Mouse (Mus musculus) hindbrain, embryonic 13.5 days (tissue): ENCODE data around the gene Zfp956. TPM values are rescaled to one million over a fixed set of nuclear protein-coding genes. Genes with fewer than 3 reads are reported as not detected.

Source experiments
- ATAC-seq: fragments of 200-750 bp; cut with Nextera tagmentation; 2 replicates; pipeline ENCODE4 v1.8.0; 2017; ENCODE audit warnings: moderate TSS enrichment; ENCODE audit not compliant: low FRiP score
- H3K27ac ChIP-seq: fragments of 300-500 bp; sonication (generic); 2 replicates; pipeline ENCODE4 v1.5.1; 2015; ENCODE audit warnings: inconsistent platforms, mild to moderate bottlenecking, moderate library complexity
- H3K27me3 ChIP-seq: fragments of 300-500 bp; sonication (generic); 2 replicates; pipeline ENCODE4 v1.6.1; 2015; ENCODE audit warnings: mild to moderate bottlenecking, inconsistent platforms
- H3K36me3 ChIP-seq: fragments of 300-500 bp; sonication (generic); 2 replicates; pipeline ENCODE4 v1.6.1; 2015; ENCODE audit warnings: mild to moderate bottlenecking, inconsistent platforms
- H3K4me1 ChIP-seq: fragments of 300-500 bp; sonication (generic); replicated peaks from 2 replicates; pipeline ENCODE4 v1.6.1; 2015; ENCODE audit warnings: inconsistent platforms
- H3K4me2 ChIP-seq: fragments of 300-500 bp; sonication (generic); 2 replicates; pipeline ENCODE4 v1.6.1; 2015; ENCODE audit warnings: inconsistent platforms, mild to moderate bottlenecking, moderate library complexity
- H3K4me3 ChIP-seq: fragments of 300-500 bp; sonication (generic); 2 replicates; pipeline ENCODE4 v1.5.1; 2015; ENCODE audit warnings: mild to moderate bottlenecking, inconsistent platforms
- H3K9ac ChIP-seq: fragments of 300-500 bp; sonication (generic); 2 replicates; pipeline ENCODE4 v1.6.1; 2015; ENCODE audit warnings: mild to moderate bottlenecking, inconsistent platforms
- H3K9me3 ChIP-seq: fragments of 300-500 bp; sonication (generic); 2 replicates; pipeline ENCODE4 v1.6.1; 2016; ENCODE audit warnings: inconsistent platforms
- WGBS: fragments of 180-500 bp; shearing (Covaris S2); methylation state at CpG from one replicate; pipeline ENCODE4 v1.1.7; 2015; 5-methylcytosine and 5-hydroxymethylcytosine counted together
- polyA plus RNA-seq: library from polyadenylated mRNA; unstranded; fragments of >200 nt; fragmentation: Nextera tagmentation; extraction: Ambion mirVana; gene quantifications from 2 replicates; pipeline ENCODE4 v1.2.1, GENCODE M21; 2015

Gene Zfp956
- 16.4 and 17.0 TPM in 2 replicates for polyA plus RNA-seq

GRCm38 (mm10) chr6:47953191-47953726 lies at the start of gene Zfp956:
TSS of gene Zfp956 (plus strand) at chr6:47953390.
- Histone ChIP-seq H3K9ac (peak within 1 kb of the TSS; percentile 84), H3K9me3 (no peaks in the 10 kb centered on the region), H3K27ac (peak within 1 kb of the TSS; percentile 88), H3K27me3 (0 out of 2 replicates have a peak, but pooled peaks cover 11% of the 10 kb centered on the region), H3K36me3 (peaks cover 23% of the 10 kb centered on the region), H3K4me3 (peak within 1 kb of the TSS; percentile 71), H3K4me2 (peak within 1 kb of the TSS; percentile 78), H3K4me1 (peaks cover 16% of the 10 kb centered on the region)
- ATAC-seq, result peak; percentile 100
- under 1% methylated on average over 31 of the region's 31 CpGs for WGBS

GRCm38 (mm10) chr6:47903587-47903986 lies 49.6 kb upstream of the Zfp956 start:
- 81% methylated on average over 4 of the region's 4 CpGs for WGBS
- H3K9me3 ChIP-seq, result no peaks in the 10 kb centered on the region
- no peak overlapping the region for H3K4me3 ChIP-seq
- H3K36me3 ChIP-seq, result peaks cover 99% of the 10 kb centered on the region
- no peak overlapping the region for H3K27ac ChIP-seq
- ATAC-seq, result no peak
- no peak overlapping the region for H3K9ac ChIP-seq
- H3K4me2 ChIP-seq, result no peak overlapping the region
- H3K27me3 ChIP-seq, result peaks cover 22% of the 10 kb centered on the region
- no peaks in the 10 kb centered on the region for H3K4me1 ChIP-seq

GRCm38 (mm10) chr6:47904361-47904760 lies 48.8 kb upstream of the Zfp956 start:
- no peak for ATAC-seq
- no peak overlapping the region for H3K9ac ChIP-seq
- no peaks in the 10 kb centered on the region for H3K9me3 ChIP-seq

GRCm38 (mm10) chr6:47904917-47905695 lies 48.1 kb upstream of the Zfp956 start:
- H3K4me1 ChIP-seq, result no peaks in the 10 kb centered on the region
- H3K36me3 ChIP-seq, result peaks cover 88% of the 10 kb centered on the region
- 54% methylated on average over 42 of the region's 44 CpGs for WGBS
- H3K4me3 ChIP-seq, result no peak overlapping the region
- no peak overlapping the region for H3K27ac ChIP-seq
- peaks cover 22% of the 10 kb centered on the region for H3K27me3 ChIP-seq
- H3K4me2 ChIP-seq, result no peak overlapping the region
- H3K9ac ChIP-seq, result no peak overlapping the region
- 0 out of 2 replicates have a peak, but pooled peaks have one; percentile 43 for ATAC-seq
- H3K9me3 ChIP-seq, result no peaks in the 10 kb centered on the region

More at GRCm38 (mm10) chr6:47904361-47904760, 48.8 kb upstream of the Zfp956 start:
- H3K4me3 ChIP-seq, result no peak overlapping the region
- peaks cover 22% of the 10 kb centered on the region for H3K27me3 ChIP-seq
- no peak overlapping the region for H3K27ac ChIP-seq
- peaks cover 96% of the 10 kb centered on the region for H3K36me3 ChIP-seq
- 32% methylated on average over 19 of the region's 19 CpGs for WGBS
- H3K4me1 ChIP-seq, result no peaks in the 10 kb centered on the region
- H3K4me2 ChIP-seq, result no peak overlapping the region

DNA sequence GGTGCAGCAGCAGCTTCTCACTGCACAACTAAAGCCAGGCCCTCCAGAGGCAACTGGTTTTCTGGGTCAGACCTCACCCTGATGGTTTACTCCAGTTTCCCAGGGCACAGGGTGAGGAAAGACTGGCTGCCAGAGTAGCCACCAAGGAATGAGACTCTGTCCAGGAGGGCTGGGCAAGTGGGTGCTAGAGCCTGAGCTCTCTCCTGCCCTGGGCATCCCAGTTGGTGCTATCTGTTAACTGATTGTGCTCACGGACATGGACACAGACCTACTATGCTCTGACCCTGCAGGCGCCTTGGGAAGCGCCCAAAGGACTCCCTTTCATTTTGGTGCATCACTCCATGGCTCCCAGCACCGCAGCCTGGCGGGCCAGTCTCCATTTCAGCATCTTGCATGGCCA lies 46.9 kb upstream of the Zfp956 start:
- H3K27me3 ChIP-seq, result peaks cover 22% of the 10 kb centered on the region
- H3K9me3 ChIP-seq, result no peaks in the 10 kb centered on the region
- H3K27ac ChIP-seq, result no peak overlapping the region
- 0 out of 2 replicates have a peak overlapping the region, but pooled peaks have one; percentile 13 for H3K9ac ChIP-seq
- H3K36me3 ChIP-seq, result peaks cover 76% of the 10 kb centered on the region
- no peaks in the 10 kb centered on the region for H3K4me1 ChIP-seq
- WGBS, result 95% methylated on average over 5 of the region's 5 CpGs
- no peak overlapping the region for H3K4me2 ChIP-seq
- no peak overlapping the region for H3K4me3 ChIP-seq
- no peak for ATAC-seq

DNA sequence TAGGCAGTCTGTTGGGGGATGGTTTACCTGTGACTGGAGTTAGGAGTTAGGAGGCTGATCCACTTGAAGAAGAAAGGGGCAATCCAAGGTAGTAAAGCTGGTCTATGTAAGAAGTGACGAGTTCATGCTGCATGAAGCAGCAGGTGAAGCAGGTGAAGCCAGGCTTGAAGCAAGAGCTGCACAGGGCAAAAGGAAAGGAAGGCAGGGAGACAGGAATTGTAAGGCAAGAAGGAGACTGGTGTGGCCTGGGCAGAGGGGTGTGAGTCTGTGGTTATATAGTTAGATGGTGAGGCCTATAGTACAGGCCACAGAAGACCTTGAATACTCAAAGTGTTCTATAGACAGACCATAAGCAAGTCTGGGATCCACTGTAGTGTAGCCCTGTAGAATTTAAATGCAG lies 44.2 kb upstream of the Zfp956 start:
- no peak overlapping the region for H3K4me2 ChIP-seq
- H3K27me3 ChIP-seq, result 0 out of 2 replicates have a peak, but pooled peaks cover 2% of the 10 kb centered on the region
- H3K9me3 ChIP-seq, result no peaks in the 10 kb centered on the region
- no peak overlapping the region for H3K4me3 ChIP-seq
- no peaks in the 10 kb centered on the region for H3K4me1 ChIP-seq
- 94% methylated on average over 1 of the region's 1 CpGs for WGBS
- H3K27ac ChIP-seq, result no peak overlapping the region
- peaks cover 50% of the 10 kb centered on the region for H3K36me3 ChIP-seq
- no peak for ATAC-seq
- H3K9ac ChIP-seq, result no peak overlapping the region

GRCm38 (mm10) chr6:47911650-47912049 lies 41.5 kb upstream of the Zfp956 start:
- Histone ChIP-seq H3K4me2 (no peak overlapping the region), H3K27me3 (no peaks in the 10 kb centered on the region), H3K9ac (no peak overlapping the region), H3K36me3 (peaks cover 24% of the 10 kb centered on the region), H3K27ac (no peak overlapping the region), H3K9me3 (no peaks in the 10 kb centered on the region), H3K4me3 (no peak overlapping the region), H3K4me1 (no peaks in the 10 kb centered on the region)
- whole genome bisulfite sequencing, result 76% methylated on average over 1 of the region's 1 CpGs
- no peak for ATAC-seq

- no peaks in the 10 kb centered on the region for H3K27me3 ChIP-seq
- 53% methylated on average over 3 of the region's 3 CpGs for WGBS
- no peaks in the 10 kb centered on the region for H3K4me1 ChIP-seq
- H3K4me2 ChIP-seq, result no peak overlapping the region
- H3K36me3 ChIP-seq, result peaks cover 10% of the 10 kb centered on the region
- H3K27ac ChIP-seq, result no peak overlapping the region
- no peak for ATAC-seq
- no peaks in the 10 kb centered on the region for H3K9me3 ChIP-seq
- no peak overlapping the region for H3K9ac ChIP-seq
- no peak overlapping the region for H3K4me3 ChIP-seq
Measured at GRCm38 (mm10) chr6:47912991-47913390, 40.2 kb upstream of the Zfp956 start.

- no peak overlapping the region for H3K4me3 ChIP-seq
- no peaks in the 10 kb centered on the region for H3K27me3 ChIP-seq
- no peak overlapping the region for H3K9ac ChIP-seq
- H3K9me3 ChIP-seq, result no peaks in the 10 kb centered on the region
- no peak overlapping the region for H3K4me2 ChIP-seq
- H3K27ac ChIP-seq, result no peak overlapping the region
- no peaks in the 10 kb centered on the region for H3K36me3 ChIP-seq
- no peak for ATAC-seq
- WGBS, result 83% methylated on average over 5 of the region's 5 CpGs
- peaks cover 11% of the 10 kb centered on the region for H3K4me1 ChIP-seq
Measured at GRCm38 (mm10) chr6:47917051-47917450, 36.1 kb upstream of the Zfp956 start.

DNA sequence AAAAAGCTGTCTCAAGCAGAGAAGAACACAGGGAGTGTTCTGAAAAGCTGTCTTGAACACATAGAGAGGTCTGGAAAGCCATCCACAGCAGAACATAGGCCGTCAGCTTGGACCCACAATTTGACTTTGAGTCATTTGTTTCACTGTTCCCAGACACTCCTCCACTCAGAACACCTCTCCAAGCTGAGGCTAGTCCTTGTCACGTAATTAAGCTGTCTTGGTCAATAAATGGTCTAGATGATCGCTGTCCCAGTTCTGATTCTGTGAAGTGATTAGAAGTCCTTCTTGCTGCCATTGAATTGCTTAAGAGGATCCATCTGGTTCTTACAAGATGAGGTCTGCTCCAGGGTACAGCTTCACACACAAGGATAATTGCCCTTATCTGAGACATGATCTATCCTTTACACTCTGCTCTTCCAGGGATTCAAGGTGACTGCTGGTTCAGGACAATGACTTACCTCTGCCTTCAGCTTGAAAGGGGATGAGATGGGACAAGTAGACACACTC lies 34.4 kb upstream of the Zfp956 start:
- H3K27ac ChIP-seq, result no peak overlapping the region
- H3K4me2 ChIP-seq, result no peak overlapping the region
- no peaks in the 10 kb centered on the region for H3K27me3 ChIP-seq
- no peak overlapping the region for H3K4me3 ChIP-seq
- no peak for ATAC-seq
- no peak overlapping the region for H3K9ac ChIP-seq
- 86% methylated on average over 3 of the region's 3 CpGs for WGBS
- no peaks in the 10 kb centered on the region for H3K36me3 ChIP-seq
- H3K4me1 ChIP-seq, result peaks cover 18% of the 10 kb centered on the region
- no peaks in the 10 kb centered on the region for H3K9me3 ChIP-seq

GRCm38 (mm10) chr6:47919646-47920446 lies 33.3 kb upstream of the Zfp956 start:
- Histone ChIP-seq H3K4me1 (peaks cover 18% of the 10 kb centered on the region), H3K9ac (peak overlapping the region; percentile 85), H3K4me3 (peak overlapping the region; percentile 84), H3K4me2 (peak overlapping the region; percentile 89), H3K27ac (peak overlapping the region; percentile 96), H3K27me3 (no peaks in the 10 kb centered on the region), H3K36me3 (no peaks in the 10 kb centered on the region), H3K9me3 (no peaks in the 10 kb centered on the region)
- ATAC-seq, result peak; percentile 62
- WGBS, result 29% methylated on average over 11 of the region's 11 CpGs
